Mouse (Mus musculus) E14TG2a.4 (cell line): ENCODE measurements around the gene Lgi4.

Experiments
- CTCF ChIP-seq: conservative IDR thresholded peaks from 2 replicates; pipeline ENCODE4 v1.5.1; 2014; ENCODE audit warnings: low read length
- POU5F1 ChIP-seq: IDR thresholded peaks from 2 replicates; pipeline ENCODE4 v1.6.1; 2014; ENCODE audit warnings: low read length, borderline replicate concordance

- TF ChIP-seq CTCF (no peak), POU5F1 (no peak)
Observed at GRCm38 (mm10) chr7:31074061-31074712, 15.0 kb downstream of the Lgi4 start.
